Mouse (Mus musculus) thymus, postnatal 0 days (tissue): ENCODE data around the gene Slc34a3. TPM values are rescaled to one million over a fixed set of nuclear protein-coding genes. Genes with fewer than 3 reads are reported as not detected.
A peak's percentile ranks its signal among the peaks of the same experiment; 100 is the strongest.

Source experiments
- DNase-seq: peaks from one replicate; pipeline ENCODE4 v3.0.0-alpha.2; 2015; ENCODE audit warnings: low spot score
- polyA plus RNA-seq: library from polyadenylated mRNA; unstranded; fragments of >200 nt; fragmentation: Nextera tagmentation; extraction: Ambion mirVana; gene quantifications from 2 replicates; pipeline ENCODE4 v1.2.1, GENCODE M21; 2015

The Slc34a3 gene
- polyA plus RNA-seq, 1 experiment from 2014 or later, result not detected

GRCm38 (mm10) chr2:25255284-25255779 lies 21.2 kb upstream of the Slc34a3 start, which contains the start of gene Tmem203:
TSS of gene Tmem203 (plus strand) at chr2:25255439.
- peak; percentile 94 for DNase-seq

DNA sequence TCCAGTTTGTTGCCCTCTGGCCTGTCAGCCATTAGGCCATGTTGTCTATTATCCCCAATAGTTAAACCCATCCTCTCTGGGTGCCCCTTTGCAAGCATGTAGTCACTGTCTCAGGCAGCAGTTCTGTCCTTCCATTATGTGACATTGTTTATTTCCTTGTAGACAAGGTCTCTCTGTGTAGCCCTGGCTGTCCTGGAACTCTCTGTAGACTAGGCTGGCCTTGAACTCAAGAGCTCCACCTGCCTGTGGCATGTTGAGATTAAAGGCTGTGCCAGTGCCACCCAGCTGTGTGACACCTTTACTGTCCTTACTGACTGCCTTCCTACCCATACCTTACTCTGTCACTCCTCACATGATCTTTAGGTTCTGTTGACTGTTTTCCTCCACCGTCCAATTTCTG lies 18.2 kb upstream of the Slc34a3 start:
- peak; percentile 50 for DNase-seq

DNA sequence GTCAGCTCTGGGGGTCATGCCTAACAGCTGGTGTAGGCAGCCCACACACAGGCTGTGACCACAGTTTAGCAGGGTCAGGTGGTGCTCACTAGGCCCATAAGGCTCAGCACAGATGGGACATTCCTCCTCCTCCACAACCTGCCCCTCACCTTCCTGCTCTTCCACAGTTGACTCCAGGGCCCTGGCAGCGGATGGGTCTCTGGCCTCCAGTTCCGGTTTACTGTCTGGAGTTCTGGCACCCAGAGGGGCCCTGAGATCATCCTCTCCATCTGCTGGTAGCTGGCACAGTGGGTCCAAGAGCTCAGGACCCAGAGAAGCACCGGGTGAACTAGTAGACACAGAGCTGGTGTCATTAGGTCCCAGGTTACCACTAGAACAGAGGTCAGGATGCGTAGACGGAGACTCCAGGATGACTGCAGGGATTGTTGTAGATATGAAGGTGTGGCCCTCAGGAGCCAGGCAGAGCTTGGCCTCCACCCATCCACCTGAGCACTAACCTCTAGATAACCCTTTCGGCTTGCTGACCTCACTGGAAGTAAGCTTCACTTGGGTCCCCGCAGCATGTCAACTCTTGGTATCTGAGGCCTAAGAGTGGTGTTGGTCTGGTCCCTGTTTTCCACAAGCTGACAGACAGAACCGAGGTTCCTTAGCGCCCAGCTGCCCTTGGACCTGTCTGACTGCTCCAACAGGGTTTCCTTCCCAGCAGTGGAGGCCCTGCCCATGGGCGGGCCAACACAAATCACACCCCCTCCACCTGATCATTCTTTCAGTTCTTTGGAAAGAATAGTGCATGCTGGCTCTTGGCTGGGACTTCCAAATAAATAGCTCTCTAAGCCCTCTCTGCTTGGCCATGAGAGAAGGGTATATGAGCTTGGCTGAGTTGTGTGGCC lies 12.3 kb upstream of the Slc34a3 start, which contains the start of gene AL732309.1:
AL732309.1 (minus strand) TSS at position 681 of the 890 bp plus-strand sequence.
- no peak for DNase-seq

DNA sequence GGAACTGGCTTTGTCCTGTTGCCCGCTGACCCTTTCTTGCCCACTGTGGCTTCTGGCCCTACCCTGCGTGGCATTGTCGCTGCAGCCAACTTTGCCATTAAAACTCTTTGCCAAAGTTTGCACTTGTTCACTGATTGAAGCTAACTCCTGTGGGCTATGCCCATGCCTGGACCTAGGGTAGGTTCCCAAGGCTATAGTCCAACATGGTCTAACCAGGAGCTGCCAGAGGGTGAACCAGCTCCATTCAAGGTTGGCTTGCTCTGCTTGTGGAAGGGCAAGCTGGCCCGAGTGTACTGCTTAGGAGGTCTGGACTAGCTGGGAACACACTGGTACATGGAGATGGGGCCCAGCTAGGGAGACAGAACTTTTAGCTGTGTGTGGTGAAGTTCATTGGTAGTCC lies 10.0 kb upstream of the Slc34a3 start:
- DNase-seq, result no peak

GRCm38 (mm10) chr2:25243342-25243741 lies 9.2 kb upstream of the Slc34a3 start:
- DNase-seq, result no peak

- peak; percentile 31 for DNase-seq
These were observed 7.9 kb upstream of the Slc34a3 start, which contains the start of the genes Rnf208 and Cysrt1 for GRCm38 (mm10) chr2:25242101-25242506. TSS of gene Rnf208 (plus strand) at chr2:25242255. TSS of gene Cysrt1 (minus strand) at chr2:25242452.

GRCm38 (mm10) chr2:25241438-25241775 lies 7.2 kb upstream of the Slc34a3 start:
- DNase-seq, result no peak

DNA sequence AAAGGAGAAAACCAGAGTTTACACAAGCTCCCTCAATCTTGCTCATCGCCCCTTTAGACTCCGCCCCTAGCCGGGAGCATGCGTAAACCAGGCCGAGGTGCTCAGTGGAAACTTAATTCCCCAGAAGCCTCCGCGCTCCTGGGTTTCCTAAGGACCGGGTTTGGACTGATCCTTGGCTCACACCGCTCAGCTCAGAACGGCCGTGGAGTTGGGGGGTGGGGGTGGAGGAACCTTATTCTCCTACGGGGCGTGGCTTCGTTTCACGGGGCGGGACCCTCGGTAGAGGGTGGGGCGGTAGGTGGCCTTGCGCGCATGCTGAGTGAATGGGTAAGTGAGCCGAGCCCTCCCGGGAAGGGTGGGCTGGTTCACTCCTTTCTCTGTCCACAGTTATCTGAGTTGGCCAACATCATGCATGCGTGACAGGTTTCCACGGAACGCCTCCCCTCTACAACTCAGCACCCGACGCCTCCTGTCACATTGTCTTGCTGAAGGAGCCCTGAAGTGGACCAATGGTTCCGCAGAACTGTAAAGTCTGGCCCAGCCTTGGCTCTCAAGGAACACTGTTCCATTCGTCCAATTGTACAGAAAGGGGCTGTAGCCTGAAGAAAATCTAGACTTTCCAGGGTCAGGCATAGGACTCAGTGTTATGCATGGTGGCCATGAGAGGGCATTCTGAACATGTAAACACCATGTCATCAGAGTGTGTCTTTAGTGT lies 6.7 kb upstream of the Slc34a3 start:
- DNase-seq, result peak; percentile 53

- DNase-seq, result no peak
These were observed 6.1 kb upstream of the Slc34a3 start for GRCm38 (mm10) chr2:25240310-25240709.

GRCm38 (mm10) chr2:25239766-25240165 lies 5.6 kb upstream of the Slc34a3 start:
- no peak for DNase-seq

DNA sequence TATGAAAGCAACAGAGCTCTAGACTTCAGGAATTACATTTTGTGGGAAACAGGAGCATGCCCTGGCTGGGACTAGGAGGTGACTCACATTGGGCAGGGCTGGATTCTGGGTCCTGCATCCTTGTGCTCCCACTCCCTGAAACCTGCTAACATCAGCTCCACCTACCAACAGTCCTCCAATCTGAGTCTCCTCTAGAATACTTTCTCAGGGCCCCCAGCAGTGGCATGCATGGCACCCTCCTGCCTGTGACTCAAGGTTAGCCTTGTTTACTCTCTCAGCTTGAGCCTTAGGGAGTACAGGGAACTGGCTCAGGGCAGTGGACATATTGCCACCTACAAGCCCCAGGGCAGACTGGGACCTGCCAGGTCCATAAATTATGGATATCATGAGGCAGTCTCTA lies 3.9 kb upstream of the Slc34a3 start:
- DNase-seq, result no peak

GRCm38 (mm10) chr2:25237522-25237921 lies 3.4 kb upstream of the Slc34a3 start:
- DNase-seq, result no peak

DNA sequence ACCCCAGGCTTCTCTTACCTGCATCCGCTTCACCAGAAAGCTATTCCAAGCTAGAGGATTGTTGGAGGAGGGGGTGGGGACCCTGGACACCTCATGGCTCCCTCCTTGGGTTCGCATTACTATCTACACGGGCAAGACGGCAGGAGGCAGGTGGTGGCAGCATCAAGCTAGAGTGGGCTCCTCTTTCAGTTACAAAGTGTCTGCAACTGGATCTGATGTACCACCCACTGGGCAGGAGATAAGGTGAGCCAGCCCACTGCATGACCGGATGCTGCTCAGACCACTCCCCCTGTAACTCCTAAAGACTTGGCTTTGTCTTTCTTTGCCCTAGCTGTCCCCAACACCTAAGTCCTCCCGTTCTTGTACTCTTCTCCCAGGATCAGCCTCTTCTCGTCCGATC lies 2.5 kb upstream of the Slc34a3 start, which contains the start of gene Rnf224:
Rnf224 (minus strand) TSS at position 174 of the 400 bp plus-strand sequence.
- DNase-seq, result no peak

- DNase-seq, result no peak
These were observed 522 bp upstream of the Slc34a3 start for GRCm38 (mm10) chr2:25234551-25235220.

- DNase-seq, result no peak
These were observed 743 bp downstream of the Slc34a3 start for GRCm38 (mm10) chr2:25233421-25233820.

GRCm38 (mm10) chr2:25231038-25231437 lies 3.1 kb downstream of the Slc34a3 start:
- no peak for DNase-seq

GRCm38 (mm10) chr2:25230581-25230980 lies 3.6 kb downstream of the Slc34a3 start:
- no peak for DNase-seq

DNA sequence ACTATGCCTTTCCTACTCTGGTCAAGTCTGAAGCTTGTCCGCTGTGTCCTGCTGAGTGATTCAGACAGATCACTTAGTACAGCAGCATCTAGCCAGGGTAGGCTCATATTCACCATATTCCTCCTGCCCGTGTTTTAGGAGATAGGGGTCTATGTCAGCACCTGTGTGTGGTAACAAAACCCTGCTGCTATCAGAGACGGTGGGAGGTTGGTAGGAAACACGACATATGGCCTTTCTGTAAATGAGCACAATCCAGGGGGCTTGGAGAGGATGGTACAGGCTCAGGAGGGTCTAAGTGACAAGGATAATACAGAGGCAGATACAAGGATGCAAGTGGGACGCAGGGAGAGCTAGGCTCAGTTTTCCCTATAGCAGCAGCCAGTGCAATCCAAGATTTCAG lies 4.6 kb downstream of the Slc34a3 start:
- no peak for DNase-seq

GRCm38 (mm10) chr2:25228995-25229530 lies 5.1 kb downstream of the Slc34a3 start:
- DNase-seq, result no peak

GRCm38 (mm10) chr2:25228431-25228889 lies 5.7 kb downstream of the Slc34a3 start:
- peak; percentile 91 for DNase-seq

DNA sequence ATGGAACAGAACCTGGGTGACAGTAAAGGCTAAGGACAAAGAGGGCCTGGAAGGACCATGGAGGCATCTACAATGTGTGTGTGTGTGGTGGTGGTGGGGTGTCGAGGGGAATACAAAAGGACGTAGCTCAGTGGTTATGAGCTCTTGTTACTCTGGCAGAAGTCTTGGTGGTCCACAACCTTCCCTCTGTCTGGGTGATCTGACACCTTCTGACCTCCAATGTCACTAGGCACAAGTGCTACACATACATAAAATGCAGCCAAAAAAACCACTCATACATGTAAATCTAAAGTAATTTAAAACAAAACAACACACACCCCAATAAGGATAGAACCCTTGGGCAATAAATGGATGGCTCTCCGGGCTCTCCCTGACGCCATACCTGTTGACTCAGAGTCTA lies 6.8 kb downstream of the Slc34a3 start:
- no peak for DNase-seq
